ENCODE assay signal across 8 mouse cellular contexts in the genomic region with DNA sequence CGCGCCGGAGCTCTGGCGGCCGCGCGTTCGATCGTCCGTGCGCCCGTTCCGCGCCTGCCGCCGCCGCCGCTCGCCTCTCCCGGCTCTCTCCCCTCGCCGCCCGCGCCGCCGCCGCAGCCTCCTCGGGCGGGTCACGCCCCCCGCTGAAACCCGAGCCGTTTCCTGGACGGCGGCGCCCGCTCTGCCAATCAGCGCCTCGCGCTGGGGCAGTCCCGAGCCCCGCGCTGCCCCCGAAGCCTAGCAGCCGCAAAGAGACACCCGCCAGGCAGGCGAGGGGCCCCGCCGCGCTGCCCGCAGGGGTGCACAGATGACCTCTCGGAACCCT.
DNase-seq lines count a peak whose midpoint lies in the region; ATAC-seq and TF ChIP-seq lines count a peak whose summit lies in the region.

No protein-coding gene starts in this region.

- TF ChIP-seq POLR2A in lung, adult 2 months (IDR thresholded peaks at IDR 0.05; ENCODE audit: borderline replicate concordance, extremely low read depth, low read depth, low read length): no peak

- peak; percentile 54 to 64 for DNase-seq in left cerebral cortex, adult 2 months (ENCODE audit: extremely low spot score in 1 of 2, low spot score in 2 of 2)
- DNase-seq in left cerebral cortex, adult 11 months (ENCODE audit: low spot score): no peak
- peak; percentile 52 for DNase-seq in kidney, adult 9 months
- no peak for DNase-seq in lung, adult 2 months
- peak; percentile 83 for DNase-seq in ovary, adult 18-20 months (ENCODE audit: low spot score)
- DNase-seq in urinary bladder, postnatal 10 days (ENCODE audit: low spot score): peak; percentile 51

- H3K27me3 ChIP-seq in embryonic facial prominence, embryonic 15.5 days: no peaks in the 10 kb centered on the region
- peaks cover 13% of the 10 kb centered on the region; the same call in 1 of the 2 replicates for H3K27me3 ChIP-seq in heart, embryonic 12.5 days (replicated peaks)

- H3K4me2 ChIP-seq in embryonic facial prominence, embryonic 15.5 days (replicated peaks): peak overlapping the region; percentile 83
- H3K4me2 ChIP-seq in heart, embryonic 12.5 days: peak overlapping the region; percentile 98

- peak overlapping the region; percentile 69 for H3K27ac ChIP-seq in left cerebral cortex, adult 2 months
- peak overlapping the region; percentile 93 for H3K27ac ChIP-seq in embryonic facial prominence, embryonic 15.5 days (replicated peaks)
- H3K27ac ChIP-seq in heart, embryonic 12.5 days (ENCODE audit: poor library complexity, severe bottlenecking): peak overlapping the region; percentile 83

- peak overlapping the region; percentile 60 for H3K4me3 ChIP-seq in left cerebral cortex, adult 2 months
- peak overlapping the region; percentile 82 for H3K4me3 ChIP-seq in embryonic facial prominence, embryonic 15.5 days (replicated peaks)
- H3K4me3 ChIP-seq in heart, embryonic 12.5 days: peak overlapping the region; percentile 86
- H3K4me3 ChIP-seq in lung, adult 2 months (replicated peaks; ENCODE audit: extremely low read depth, low read depth, low read length): peak overlapping the region; percentile 78

- WGBS in embryonic facial prominence, embryonic 15.5 days: under 1% methylated on average over 36 of the region's 52 CpGs
- 1% methylated on average over 44 of the region's 52 CpGs for WGBS in heart, embryonic 12.5 days
- WGBS in lung, adult 2 months: under 1% methylated on average over 52 of the region's 52 CpGs

- H3K36me3 ChIP-seq in embryonic facial prominence, embryonic 15.5 days: 0 out of 2 replicates have a peak, but pooled peaks cover 7% of the 10 kb centered on the region
- H3K36me3 ChIP-seq in heart, embryonic 12.5 days: no peaks in the 10 kb centered on the region

- H3K9ac ChIP-seq in embryonic facial prominence, embryonic 15.5 days: peak overlapping the region; percentile 92
- peak overlapping the region; percentile 88 for H3K9ac ChIP-seq in heart, embryonic 12.5 days

- peaks cover 36% of the 10 kb centered on the region for H3K4me1 ChIP-seq in embryonic facial prominence, embryonic 15.5 days
- H3K4me1 ChIP-seq in heart, embryonic 12.5 days (replicated peaks): peaks cover 32% of the 10 kb centered on the region
- H3K4me1 ChIP-seq in lung, adult 2 months (ENCODE audit: control insufficient read depth, insufficient read depth, low read length): peaks cover 8% of the 10 kb centered on the region

- H3K9me3 ChIP-seq in embryonic facial prominence, embryonic 15.5 days (replicated peaks): no peaks in the 10 kb centered on the region
- H3K9me3 ChIP-seq in heart, embryonic 12.5 days (replicated peaks): no peaks in the 10 kb centered on the region

- ATAC-seq in embryonic facial prominence, embryonic 15.5 days (ENCODE audit: insufficient number of reproducible peaks, low FRiP score, low TSS enrichment, low read depth): peak; percentile 92
- ATAC-seq in heart, embryonic 12.5 days (ENCODE audit: insufficient number of reproducible peaks, low FRiP score): peak; percentile 87

- intact Hi-C loops in left cerebral cortex, adult 2 months (cut with DNase I): loop anchor here (10.0 kb wide), 1 partner anchor 511 kb away; no protein-coding TSS in a partner anchor

- TF ChIP-seq CTCF in left cerebral cortex, adult 2 months (IDR thresholded peaks at IDR 0.05): no peak
- no peak for TF ChIP-seq CTCF in lung, adult 2 months (IDR thresholded peaks at IDR 0.05; ENCODE audit: insufficient read depth, low read length)

Comparison
In these comparisons a context has a peak if more than half of its experiments do, and no peak if none do; other contexts are left out.
1. DNase-seq: peak in left cerebral cortex, adult 2 months (2 of 2), kidney, adult 9 months (single experiment), ovary, adult 18-20 months (single experiment) and urinary bladder, postnatal 10 days (single experiment); none in left cerebral cortex, adult 11 months (single experiment) and lung, adult 2 months (single experiment).
2. Peak in every context shown above with its lines, with median percentiles within 50 percentile points of each other: H3K27ac ChIP-seq and H3K4me3 ChIP-seq.